Mouse (Mus musculus) ES-Bruce4 (cell line): ENCODE data around the gene Farsb.

ENCODE experiments used
- CTCF ChIP-seq: IDR thresholded peaks from one replicate; pipeline ENCODE4 v1.8.1; 2011; ENCODE audit warnings: low read depth, low read length
- EP300 ChIP-seq: IDR thresholded peaks from 2 replicates; pipeline ENCODE4 v1.6.1; 2011; ENCODE audit warnings: low read depth, low read length; ENCODE audit not compliant: insufficient read depth

DNA sequence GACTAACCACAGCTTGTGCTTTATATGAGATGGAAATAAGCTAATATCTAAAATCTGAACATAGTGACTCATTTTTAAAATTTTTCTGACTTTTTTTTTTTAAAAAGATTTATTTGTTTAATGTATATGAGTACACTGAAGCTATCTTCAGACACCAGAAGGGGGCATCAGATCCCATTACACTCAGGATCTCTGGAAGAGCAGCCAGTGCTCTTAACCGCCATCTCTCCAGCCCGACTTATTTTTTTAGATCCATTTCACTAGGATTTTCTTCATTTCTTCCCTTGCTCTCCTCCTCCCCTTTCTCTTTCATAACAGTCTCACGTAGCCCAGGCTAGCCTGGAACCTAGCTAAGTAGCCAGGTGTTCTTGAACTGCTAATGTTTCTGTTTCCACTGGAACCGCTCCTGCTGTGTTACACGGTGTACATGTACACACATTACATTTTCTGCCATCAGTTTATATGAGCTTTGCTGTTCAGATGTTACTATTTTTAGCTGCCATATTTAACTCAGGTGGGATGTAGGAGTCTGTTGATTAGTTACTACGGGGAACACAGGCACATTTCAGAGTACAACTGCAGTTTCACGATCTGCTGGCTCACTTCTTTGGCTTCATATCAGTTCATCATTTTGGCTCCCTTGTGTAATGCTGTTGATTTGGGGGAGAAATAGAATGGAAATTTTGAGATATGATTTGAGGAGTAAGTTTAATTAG is 42.0 kb upstream of the Farsb start:
- TF ChIP-seq CTCF (no peak), EP300 (no peak)
